Mouse (Mus musculus): ENCODE measurements around the gene Kdelc2. TPM values are rescaled to one million over a fixed set of nuclear protein-coding genes. Genes with fewer than 3 reads are reported as not detected.
A peak's percentile ranks its signal among the peaks of the same experiment; 100 is the strongest.

Kdelc2 gene
- total and polyA plus RNA-seq, 3 experiments = not detected

- dilution Hi-C loops (cut with MboI; ENCODE audit: extremely low pct_ligation_motif_present, extremely low pct_unique_long_range_greater_than_20kb, low sequenced_read_pairs) = no loop called here
- no peak overlapping the region for H3K4me3 ChIP-seq (replicated peaks in 1 of 3; ENCODE audit: low read depth in 2 of 3, low read length in 2 of 3, poor library complexity in 1 of 3)
- no peaks in the 10 kb centered on the region for H3K79me2 ChIP-seq (replicated peaks; ENCODE audit: control insufficient read depth, extremely low read depth, insufficient read depth, poor library complexity, severe bottlenecking)
- no peaks in the 10 kb centered on the region for H3K36me3 ChIP-seq (replicated peaks in 1 of 2; ENCODE audit: control insufficient read depth in 1 of 2, insufficient read depth in 1 of 2, low read length in 1 of 2)
- TF ChIP-seq KAT2A (IDR thresholded peaks at IDR 0.05; ENCODE audit: insufficient replicate concordance, low read length) (no peak), ZNF384 (IDR thresholded peaks at IDR 0.05; ENCODE audit: low read depth, low read length) (0 out of 2 replicates have a peak, but pooled peaks have one; percentile 22), BHLHE40 (IDR thresholded peaks at IDR 0.05; ENCODE audit: low read depth, low read length) (peak; percentile 23; the same call in 1 of the 2 replicates), JUN (IDR thresholded peaks at IDR 0.05; ENCODE audit: insufficient read depth, low read depth, low read length) (no peak)
- DNase-seq (ENCODE audit: extremely low read depth) = no peak
- H3K9ac ChIP-seq (ENCODE audit: insufficient read depth, low read depth) = no peak overlapping the region
- peaks cover 4 to 6% of the 10 kb centered on the region in 2 experiments for H3K4me1 ChIP-seq (ENCODE audit: control insufficient read depth in 1 of 2, insufficient read depth in 2 of 2)
- no peaks in the 10 kb centered on the region for H3K27me3 ChIP-seq (replicated peaks)
- in situ Hi-C loops (cut with MboI; ENCODE audit: low pct_ligation_motif_present, low pct_unique_long_range_greater_than_20kb, low sequenced_read_pairs) = no loop called here
- no peak overlapping the region for H3K27ac ChIP-seq (ENCODE audit: insufficient read depth, low read depth)
- H3K4me2 ChIP-seq (ENCODE audit: insufficient read depth, low read depth, poor library complexity, severe bottlenecking) = no peak overlapping the region
- H3K9me3 ChIP-seq (replicated peaks; ENCODE audit: low read length) = no peaks in the 10 kb centered on the region
Measured at GRCm38 (mm10) chr9:53344646-53345432, 39.0 kb upstream of the Kdelc2 start.

- DNase-seq (ENCODE audit: extremely low read depth) = no peak
- no peak overlapping the region for H3K4me2 ChIP-seq (ENCODE audit: insufficient read depth, low read depth, poor library complexity, severe bottlenecking)
- in situ Hi-C loops (cut with MboI; ENCODE audit: low pct_ligation_motif_present, low pct_unique_long_range_greater_than_20kb, low sequenced_read_pairs) (no loop called here), dilution Hi-C loops (cut with MboI; ENCODE audit: extremely low pct_ligation_motif_present, extremely low pct_unique_long_range_greater_than_20kb, low sequenced_read_pairs) (no loop called here)
- H3K4me1 ChIP-seq (ENCODE audit: control insufficient read depth in 1 of 2, insufficient read depth in 2 of 2) = peaks cover 4 to 6% of the 10 kb centered on the region in 2 experiments
- H3K79me2 ChIP-seq (replicated peaks; ENCODE audit: control insufficient read depth, extremely low read depth, insufficient read depth, poor library complexity, severe bottlenecking) = no peaks in the 10 kb centered on the region
- no peak overlapping the region for H3K4me3 ChIP-seq (replicated peaks in 1 of 3; ENCODE audit: low read depth in 2 of 3, low read length in 2 of 3, poor library complexity in 1 of 3)
- no peaks in the 10 kb centered on the region for H3K36me3 ChIP-seq (replicated peaks in 1 of 2; ENCODE audit: control insufficient read depth in 1 of 2, insufficient read depth in 1 of 2, low read length in 1 of 2)
- H3K27ac ChIP-seq (ENCODE audit: insufficient read depth, low read depth) = no peak overlapping the region
- H3K9ac ChIP-seq (ENCODE audit: insufficient read depth, low read depth) = no peak overlapping the region
- TF ChIP-seq ZNF384 (IDR thresholded peaks at IDR 0.05; ENCODE audit: low read depth, low read length) (no peak), MAX (IDR thresholded peaks at IDR 0.05; ENCODE audit: low read length) (no peak), EP300 (IDR thresholded peaks at IDR 0.05; ENCODE audit: low read length) (no peak), MXI1 (IDR thresholded peaks at IDR 0.05; ENCODE audit: low read depth, low read length) (no peak), TBP (conservative IDR thresholded peaks at IDR 0.05; ENCODE audit: low read depth, low read length) (no peak)
- H3K9me3 ChIP-seq (replicated peaks; ENCODE audit: low read length) = no peaks in the 10 kb centered on the region
- H3K27me3 ChIP-seq (replicated peaks) = no peaks in the 10 kb centered on the region
Measured at GRCm38 (mm10) chr9:53345728-53346127, 38.1 kb upstream of the Kdelc2 start.

GRCm38 (mm10) chr9:53346402-53346801 is 37.4 kb upstream of the Kdelc2 start:
- H3K4me3 ChIP-seq (replicated peaks in 1 of 3; ENCODE audit: low read depth in 2 of 3, low read length in 2 of 3, poor library complexity in 1 of 3) = no peak overlapping the region
- TF ChIP-seq JUN (IDR thresholded peaks at IDR 0.05; ENCODE audit: insufficient read depth, low read depth, low read length) = no peak
- no peak for TF ChIP-seq MEF2A (IDR thresholded peaks at IDR 0.05; ENCODE audit: borderline replicate concordance, low read depth, low read length)
- no peak for TF ChIP-seq TBP (conservative IDR thresholded peaks at IDR 0.05; ENCODE audit: low read depth, low read length)
- no peak for TF ChIP-seq ZMIZ1 (IDR thresholded peaks at IDR 0.05; ENCODE audit: low read depth, low read length)
- H3K79me2 ChIP-seq (replicated peaks; ENCODE audit: control insufficient read depth, extremely low read depth, insufficient read depth, poor library complexity, severe bottlenecking) = no peaks in the 10 kb centered on the region
- no peak overlapping the region for H3K9ac ChIP-seq (ENCODE audit: insufficient read depth, low read depth)
- dilution Hi-C loops (cut with MboI; ENCODE audit: extremely low pct_ligation_motif_present, extremely low pct_unique_long_range_greater_than_20kb, low sequenced_read_pairs) = no loop called here
- peaks cover 4 to 6% of the 10 kb centered on the region in 2 experiments for H3K4me1 ChIP-seq (ENCODE audit: control insufficient read depth in 1 of 2, insufficient read depth in 2 of 2)
- H3K36me3 ChIP-seq (replicated peaks in 1 of 2; ENCODE audit: control insufficient read depth in 1 of 2, insufficient read depth in 1 of 2, low read length in 1 of 2) = no peaks in the 10 kb centered on the region
- H3K27me3 ChIP-seq (replicated peaks) = no peaks in the 10 kb centered on the region
- H3K4me2 ChIP-seq (ENCODE audit: insufficient read depth, low read depth, poor library complexity, severe bottlenecking) = no peak overlapping the region
- no peak overlapping the region for H3K27ac ChIP-seq (ENCODE audit: insufficient read depth, low read depth)
- no peak for DNase-seq (ENCODE audit: extremely low read depth)
- in situ Hi-C loops (cut with MboI; ENCODE audit: low pct_ligation_motif_present, low pct_unique_long_range_greater_than_20kb, low sequenced_read_pairs) = no loop called here
- H3K9me3 ChIP-seq (replicated peaks; ENCODE audit: low read length) = no peaks in the 10 kb centered on the region
